Mouse (Mus musculus) T-cell, adult 2 months (primary cell): ENCODE data around the gene Auts2.

Experiments used
- DNase-seq: peaks from one replicate; pipeline ENCODE4 v3.0.0; 2022; ENCODE audit warnings: low spot score

Gene Auts2

GRCm38 (mm10) chr5:131601934-131602692, 941.0 kb downstream of the Auts2 start:
- no peak for DNase-seq

GRCm38 (mm10) chr5:131600325-131601125, 942.6 kb downstream of the Auts2 start:
- DNase-seq: no peak

GRCm38 (mm10) chr5:131597503-131597902, 945.6 kb downstream of the Auts2 start:
- no peak for DNase-seq

- DNase-seq: no peak
Measured at GRCm38 (mm10) chr5:131596591-131596990, 946.6 kb downstream of the Auts2 start.

GRCm38 (mm10) chr5:131595730-131596129, 947.4 kb downstream of the Auts2 start:
- no peak for DNase-seq

- no peak for DNase-seq
Measured at GRCm38 (mm10) chr5:131594597-131594996, 948.5 kb downstream of the Auts2 start.

GRCm38 (mm10) chr5:131593261-131593660, 949.9 kb downstream of the Auts2 start:
- no peak for DNase-seq

- no peak for DNase-seq
Measured at GRCm38 (mm10) chr5:131589948-131590467, 953.1 kb downstream of the Auts2 start.

GRCm38 (mm10) chr5:131586332-131586700, 956.8 kb downstream of the Auts2 start:
- no peak for DNase-seq

- DNase-seq: no peak
Measured at GRCm38 (mm10) chr5:131585684-131586331, 957.3 kb downstream of the Auts2 start.

GRCm38 (mm10) chr5:131584260-131585135, 958.6 kb downstream of the Auts2 start:
- no peak for DNase-seq

GRCm38 (mm10) chr5:131581110-131582050, 961.8 kb downstream of the Auts2 start:
- DNase-seq: no peak

- DNase-seq: no peak
Measured at GRCm38 (mm10) chr5:131578737-131579136, 964.4 kb downstream of the Auts2 start.

GRCm38 (mm10) chr5:131575733-131576265, 967.3 kb downstream of the Auts2 start:
- DNase-seq: no peak

- no peak for DNase-seq
Measured at GRCm38 (mm10) chr5:131575086-131575514, 968.0 kb downstream of the Auts2 start.

- no peak for DNase-seq
Measured at GRCm38 (mm10) chr5:131574469-131575085, 968.6 kb downstream of the Auts2 start.

GRCm38 (mm10) chr5:131573296-131574177, 969.6 kb downstream of the Auts2 start:
- no peak for DNase-seq

- no peak for DNase-seq
Measured at GRCm38 (mm10) chr5:131566032-131566431, 977.1 kb downstream of the Auts2 start.
